In the genomic region with DNA sequence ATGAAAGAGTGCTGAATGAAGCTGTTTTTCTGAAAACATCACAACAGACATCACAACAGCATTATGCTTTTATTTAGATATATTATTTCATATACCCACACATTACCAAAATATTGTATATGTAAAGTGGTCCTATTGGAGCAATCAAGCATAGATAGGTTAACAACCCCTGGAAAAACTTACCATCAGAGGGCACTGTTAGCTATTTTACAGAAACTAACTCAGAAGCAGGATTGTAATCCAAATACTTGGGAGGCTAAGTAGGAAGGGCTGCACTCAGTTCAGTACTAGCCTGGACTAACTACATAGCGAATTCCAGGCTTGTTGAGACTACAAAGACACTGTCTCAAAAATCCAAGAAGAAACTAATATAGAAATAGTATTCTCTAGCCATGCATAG, we compare ENCODE assay signal across 15 mouse cellular contexts. TPM values are rescaled to one million over a fixed set of nuclear protein-coding genes. Genes with fewer than 3 reads are reported as not detected.
A peak's percentile ranks its signal among the peaks of the same experiment; 100 is the strongest.
DNase-seq lines count a peak whose midpoint lies in the region; ATAC-seq and TF ChIP-seq lines count a peak whose summit lies in the region.
"Had no signal": no experiment of that assay in that cellular context is flagged by ENCODE, and none has a peak within 500 bp of the region (broad histone marks: within the 10 kb centered on the region; RNA-seq: fewer than 3 reads in every experiment).

No protein-coding gene starts in this region.

- H3K36me3 ChIP-seq in intestine, postnatal 0 days (ENCODE audit: control insufficient read depth, insufficient read depth) = peaks cover 52% of the 10 kb centered on the region
- peaks cover 2% of the 10 kb centered on the region; the same call in 1 of the 2 replicates for H3K36me3 ChIP-seq in intestine, embryonic 16.5 days (ENCODE audit: control insufficient read depth, insufficient read depth, low read length)
- H3K36me3 ChIP-seq in midbrain, postnatal 0 days (ENCODE audit: insufficient read depth, low read length) = peaks cover 12% of the 10 kb centered on the region; the same call in 1 of the 2 replicates
- H3K36me3 ChIP-seq in midbrain, embryonic 16.5 days (ENCODE audit: control insufficient read depth, insufficient read depth, low read length) = peaks cover 21% of the 10 kb centered on the region
- 0 out of 2 replicates have a peak, but pooled peaks cover 3% of the 10 kb centered on the region for H3K36me3 ChIP-seq in stomach, postnatal 0 days (ENCODE audit: control insufficient read depth, insufficient read depth, low read length)
- H3K36me3 ChIP-seq in forebrain, embryonic 14.5 days (ENCODE audit: control insufficient read depth, insufficient read depth, low read length) = peaks cover 72% of the 10 kb centered on the region

- TF ChIP-seq EP300 in stomach, postnatal 0 days (optimal IDR thresholded peaks at IDR 0.05) = no peak

- TF ChIP-seq POLR2A in brain, embryonic 14.5 days (IDR thresholded peaks at IDR 0.05; ENCODE audit: borderline replicate concordance, extremely low read depth, insufficient read depth, insufficient read length, poor library complexity, severe bottlenecking) = no peak

- peak; percentile 51 for TF ChIP-seq CTCF in intestine, postnatal 0 days (IDR thresholded peaks at IDR 0.05; ENCODE audit: low read depth)
- peak; percentile 45 for TF ChIP-seq CTCF in midbrain, postnatal 0 days (IDR thresholded peaks at IDR 0.05)
- TF ChIP-seq CTCF in brain, embryonic 14.5 days (IDR thresholded peaks at IDR 0.05; ENCODE audit: borderline replicate concordance, extremely low read depth, insufficient read depth, insufficient read length) = no peak
- TF ChIP-seq CTCF in stomach, postnatal 0 days (IDR thresholded peaks at IDR 0.05; ENCODE audit: low read depth) = peak; percentile 63

- DNase-seq in midbrain, postnatal 0 days (ENCODE audit: low spot score) = no peak
- peak; percentile 9 for DNase-seq in brain, embryonic 14.5 days (ENCODE audit: low read depth)
- DNase-seq in stomach, postnatal 0 days (ENCODE audit: low spot score) = no peak
- no peak for DNase-seq in forebrain, embryonic 14.5 days (ENCODE audit: low spot score)
- DNase-seq: cerebellum, adult 9-11 months; gastrocnemius, postnatal 14 days had no signal

- no peaks in the 10 kb centered on the region for H3K27me3 ChIP-seq in intestine, postnatal 0 days (replicated peaks; ENCODE audit: control insufficient read depth, insufficient read depth, low read length)
- H3K27me3 ChIP-seq in intestine, embryonic 16.5 days (replicated peaks; ENCODE audit: control insufficient read depth, insufficient read depth, low read length) = no peaks in the 10 kb centered on the region
- no peaks in the 10 kb centered on the region for H3K27me3 ChIP-seq in midbrain, postnatal 0 days (ENCODE audit: insufficient read depth, low read length)
- no peaks in the 10 kb centered on the region for H3K27me3 ChIP-seq in midbrain, embryonic 16.5 days (ENCODE audit: control insufficient read depth, insufficient read depth, low read depth, low read length)
- H3K27me3 ChIP-seq in stomach, postnatal 0 days (ENCODE audit: control insufficient read depth, insufficient read depth, low read length) = no peaks in the 10 kb centered on the region
- H3K27me3 ChIP-seq in forebrain, embryonic 14.5 days (replicated peaks; ENCODE audit: control insufficient read depth, insufficient read depth, low read length) = no peaks in the 10 kb centered on the region
- H3K27me3 ChIP-seq: embryonic facial prominence, embryonic 12.5 days; heart, embryonic 13.5 days; limb, embryonic 15.5 days; megakaryocyte, embryonic 14.5 days had no signal

- no peak overlapping the region for H3K27ac ChIP-seq in intestine, postnatal 0 days (ENCODE audit: low read depth, low read length)
- H3K27ac ChIP-seq in intestine, embryonic 16.5 days (ENCODE audit: low read length) = no peak overlapping the region
- H3K27ac ChIP-seq in midbrain, postnatal 0 days (ENCODE audit: low read depth, low read length) = no peak overlapping the region
- no peak overlapping the region for H3K27ac ChIP-seq in midbrain, embryonic 16.5 days (ENCODE audit: low read length)
- no peak overlapping the region for H3K27ac ChIP-seq in stomach, postnatal 0 days (replicated peaks)
- no peak overlapping the region for H3K27ac ChIP-seq in forebrain, embryonic 14.5 days (ENCODE audit: low read depth, low read length)
- H3K27ac ChIP-seq: embryonic facial prominence, embryonic 12.5 days; heart, embryonic 13.5 days; limb, embryonic 15.5 days had no signal

- H3K9me3 ChIP-seq in intestine, postnatal 0 days (ENCODE audit: control insufficient read depth) = no peaks in the 10 kb centered on the region
- no peaks in the 10 kb centered on the region for H3K9me3 ChIP-seq in intestine, embryonic 16.5 days (ENCODE audit: control insufficient read depth, low read length)
- H3K9me3 ChIP-seq in midbrain, postnatal 0 days (ENCODE audit: low read length) = no peaks in the 10 kb centered on the region
- H3K9me3 ChIP-seq in midbrain, embryonic 16.5 days (replicated peaks; ENCODE audit: control insufficient read depth, low read length, poor library complexity, severe bottlenecking) = no peaks in the 10 kb centered on the region
- H3K9me3 ChIP-seq in stomach, postnatal 0 days (ENCODE audit: control insufficient read depth, low read length) = no peaks in the 10 kb centered on the region
- no peaks in the 10 kb centered on the region for H3K9me3 ChIP-seq in forebrain, embryonic 14.5 days (replicated peaks; ENCODE audit: control insufficient read depth, low read length)
- H3K9me3 ChIP-seq: embryonic facial prominence, embryonic 12.5 days; G1E; heart, embryonic 13.5 days; limb, embryonic 15.5 days; megakaryocyte, embryonic 14.5 days had no signal

- no peaks in the 10 kb centered on the region for H3K4me1 ChIP-seq in intestine, postnatal 0 days (replicated peaks; ENCODE audit: control insufficient read depth, insufficient read depth, low read length)
- H3K4me1 ChIP-seq in intestine, embryonic 16.5 days (ENCODE audit: control insufficient read depth, insufficient read depth, low read length) = no peaks in the 10 kb centered on the region
- no peaks in the 10 kb centered on the region for H3K4me1 ChIP-seq in midbrain, postnatal 0 days (ENCODE audit: insufficient read depth, low read length)
- H3K4me1 ChIP-seq in midbrain, embryonic 16.5 days (ENCODE audit: control insufficient read depth, insufficient read depth, low read length) = no peaks in the 10 kb centered on the region
- no peaks in the 10 kb centered on the region for H3K4me1 ChIP-seq in stomach, postnatal 0 days (replicated peaks; ENCODE audit: control insufficient read depth, insufficient read depth)
- H3K4me1 ChIP-seq in forebrain, embryonic 14.5 days (ENCODE audit: control insufficient read depth, insufficient read depth, low read length) = no peaks in the 10 kb centered on the region
- H3K4me1 ChIP-seq: embryonic facial prominence, embryonic 12.5 days; heart, embryonic 13.5 days; limb, embryonic 15.5 days had no signal

- no peak overlapping the region for H3K4me3 ChIP-seq in intestine, postnatal 0 days (ENCODE audit: low read depth, low read length)
- H3K4me3 ChIP-seq in intestine, embryonic 16.5 days (ENCODE audit: low read length) = no peak overlapping the region
- H3K4me3 ChIP-seq in midbrain, postnatal 0 days (ENCODE audit: low read depth, low read length) = no peak overlapping the region
- no peak overlapping the region for H3K4me3 ChIP-seq in midbrain, embryonic 16.5 days (ENCODE audit: low read depth, low read length)
- H3K4me3 ChIP-seq in stomach, postnatal 0 days (ENCODE audit: low read depth, low read length) = no peak overlapping the region
- no peak overlapping the region for H3K4me3 ChIP-seq in forebrain, embryonic 14.5 days (ENCODE audit: low read depth, low read length)
- H3K4me3 ChIP-seq: embryonic facial prominence, embryonic 12.5 days; heart, embryonic 13.5 days; limb, embryonic 15.5 days; megakaryocyte, embryonic 14.5 days; myocyte had no signal

- WGBS in intestine, postnatal 0 days = 88% methylated on average over 1 of the region's 1 CpGs
- WGBS in intestine, embryonic 16.5 days = 81% methylated on average over 1 of the region's 1 CpGs
- WGBS in midbrain, postnatal 0 days = 96% methylated on average over 1 of the region's 1 CpGs
- WGBS in midbrain, embryonic 16.5 days = 94% methylated on average over 1 of the region's 1 CpGs
- 92% methylated on average over 1 of the region's 1 CpGs for WGBS in stomach, postnatal 0 days
- 92% methylated on average over 1 of the region's 1 CpGs for WGBS in forebrain, embryonic 14.5 days

- no peak for ATAC-seq in intestine, postnatal 0 days
- no peak for ATAC-seq in intestine, embryonic 16.5 days
- no peak for ATAC-seq in midbrain, postnatal 0 days (ENCODE audit: low FRiP score)
- ATAC-seq in midbrain, embryonic 16.5 days = no peak
- no peak for ATAC-seq in stomach, postnatal 0 days (ENCODE audit: low FRiP score, low TSS enrichment)
- no peak for ATAC-seq in forebrain, embryonic 14.5 days

- no peak overlapping the region for H3K9ac ChIP-seq in intestine, postnatal 0 days (ENCODE audit: low read depth, low read length)
- H3K9ac ChIP-seq in intestine, embryonic 16.5 days (ENCODE audit: low read depth, low read length) = no peak overlapping the region
- H3K9ac ChIP-seq in midbrain, postnatal 0 days (replicated peaks; ENCODE audit: low read length, poor library complexity, severe bottlenecking) = no peak overlapping the region
- H3K9ac ChIP-seq in midbrain, embryonic 16.5 days (ENCODE audit: low read depth, low read length) = no peak overlapping the region
- H3K9ac ChIP-seq in stomach, postnatal 0 days (ENCODE audit: low read length) = no peak overlapping the region
- H3K9ac ChIP-seq in forebrain, embryonic 14.5 days (ENCODE audit: low read length) = no peak overlapping the region
- H3K9ac ChIP-seq: embryonic facial prominence, embryonic 12.5 days; heart, embryonic 13.5 days; limb, embryonic 15.5 days had no signal

- H3K4me2 ChIP-seq in intestine, postnatal 0 days (replicated peaks; ENCODE audit: low read depth) = no peak overlapping the region
- no peak overlapping the region for H3K4me2 ChIP-seq in intestine, embryonic 16.5 days (ENCODE audit: low read depth, low read length)
- no peak overlapping the region for H3K4me2 ChIP-seq in midbrain, postnatal 0 days (ENCODE audit: low read depth, low read length, poor library complexity, severe bottlenecking)
- H3K4me2 ChIP-seq in midbrain, embryonic 16.5 days (ENCODE audit: low read length) = no peak overlapping the region
- H3K4me2 ChIP-seq in stomach, postnatal 0 days (replicated peaks; ENCODE audit: low read depth) = no peak overlapping the region
- no peak overlapping the region for H3K4me2 ChIP-seq in forebrain, embryonic 14.5 days (ENCODE audit: low read length)
- H3K4me2 ChIP-seq: embryonic facial prominence, embryonic 12.5 days; heart, embryonic 13.5 days; limb, embryonic 15.5 days had no signal

RNA-seq across cellular contexts. Expression of gene Nup98, which starts 17.6 kb away (rescaled TPM):
- 13.3 and 14.8 TPM in 2 replicates for polyA plus RNA-seq in intestine, postnatal 0 days (2015; fragmentation: Nextera tagmentation; extraction: Ambion mirVana)
- 27.5 and 27.9 TPM in 2 replicates for polyA plus RNA-seq in intestine, embryonic 16.5 days (2015; fragmentation: Nextera tagmentation; extraction: Ambion mirVana)
- total RNA-seq in midbrain, postnatal 0 days (2014; rRNA removed) = 36.3 and 39.5 TPM in 2 replicates
- polyA plus RNA-seq in midbrain, postnatal 0 days (2015; fragmentation: Nextera tagmentation; extraction: Ambion mirVana) = 10.0 and 10.2 TPM in 2 replicates
- polyA plus RNA-seq in midbrain, embryonic 16.5 days (2015; fragmentation: Nextera tagmentation; extraction: Ambion mirVana) = 19.9 and 21.2 TPM in 2 replicates
- polyA plus RNA-seq in brain, embryonic 14.5 days (2012; rRNA removed) = 18.7 and 26.0 TPM in 2 replicates
- polyA plus RNA-seq in stomach, postnatal 0 days (2015; fragmentation: Nextera tagmentation; extraction: Ambion mirVana) = 12.1 and 12.3 TPM in 2 replicates
- polyA plus RNA-seq in forebrain, embryonic 14.5 days (2014; fragmentation: Nextera tagmentation; extraction: Ambion mirVana) = 21.6 and 26.2 TPM in 2 replicates

RNA-seq across cellular contexts. Expression of gene Pgap2, which starts 17.7 kb away (rescaled TPM):
- polyA plus RNA-seq in intestine, postnatal 0 days (2015; fragmentation: Nextera tagmentation; extraction: Ambion mirVana) = 34.9 and 35.0 TPM in 2 replicates
- polyA plus RNA-seq in intestine, embryonic 16.5 days (2015; fragmentation: Nextera tagmentation; extraction: Ambion mirVana) = 121 and 126 TPM in 2 replicates
- 56.6 TPM in 2 replicates for total RNA-seq in midbrain, postnatal 0 days (2014; rRNA removed)
- polyA plus RNA-seq in midbrain, postnatal 0 days (2015; fragmentation: Nextera tagmentation; extraction: Ambion mirVana) = 51.7 and 54.9 TPM in 2 replicates
- 57.8 and 61.3 TPM in 2 replicates for polyA plus RNA-seq in midbrain, embryonic 16.5 days (2015; fragmentation: Nextera tagmentation; extraction: Ambion mirVana)
- polyA plus RNA-seq in brain, embryonic 14.5 days (2012; rRNA removed) = 59.4 and 67.0 TPM in 2 replicates
- polyA plus RNA-seq in stomach, postnatal 0 days (2015; fragmentation: Nextera tagmentation; extraction: Ambion mirVana) = 88.2 and 89.6 TPM in 2 replicates
- polyA plus RNA-seq in forebrain, embryonic 14.5 days (2014; fragmentation: Nextera tagmentation; extraction: Ambion mirVana) = 53.3 and 54.1 TPM in 2 replicates
